Mouse (Mus musculus): Measurements from ENCODE around the gene Tmsb4x. TPM values are rescaled to one million over a fixed set of nuclear protein-coding genes. Genes with fewer than 3 reads are reported as not detected.

The Tmsb4x gene
- polyA plus RNA-seq, 1 experiment from 2014 or later: 5,801 TPM

- no peaks in the 10 kb centered on the region for H3K27me3 ChIP-seq (ENCODE audit: control insufficient read depth, insufficient read depth, low read length)
- no peak for ATAC-seq (ENCODE audit: low FRiP score)
- H3K4me1 ChIP-seq (ENCODE audit: control insufficient read depth, insufficient read depth, low read length): no peaks in the 10 kb centered on the region
- whole genome bisulfite sequencing: 91% methylated on average over 5 of the region's 5 CpGs
- H3K4me2 ChIP-seq: no peak overlapping the region
- H3K9ac ChIP-seq (ENCODE audit: low read length): no peak overlapping the region
- no peak overlapping the region for H3K27ac ChIP-seq (ENCODE audit: low read depth, low read length)
- H3K36me3 ChIP-seq (ENCODE audit: control insufficient read depth, insufficient read depth, low read length): no peaks in the 10 kb centered on the region
- no peaks in the 10 kb centered on the region for H3K9me3 ChIP-seq (ENCODE audit: control insufficient read depth, low read length)
- DNase-seq (ENCODE audit: low spot score, missing footprints): no peak
- H3K4me3 ChIP-seq (ENCODE audit: low read depth, low read length): no peak overlapping the region
Measured at GRCm38 (mm10) chrX:167226570-167226969, 17.5 kb upstream of the Tmsb4x start.

GRCm38 (mm10) chrX:167212707-167213106 lies 3.6 kb upstream of the Tmsb4x start:
- Histone ChIP-seq H3K4me2 (no peak overlapping the region), H3K36me3 (ENCODE audit: control insufficient read depth, insufficient read depth, low read length) (no peaks in the 10 kb centered on the region), H3K27ac (ENCODE audit: low read depth, low read length) (no peak overlapping the region), H3K9ac (ENCODE audit: low read length) (no peak overlapping the region), H3K4me1 (ENCODE audit: control insufficient read depth, insufficient read depth, low read length) (peaks cover 8% of the 10 kb centered on the region; the same call in 1 of the 2 replicates), H3K4me3 (ENCODE audit: low read depth, low read length) (no peak overlapping the region), H3K27me3 (ENCODE audit: control insufficient read depth, insufficient read depth, low read length) (peaks cover 7% of the 10 kb centered on the region), H3K9me3 (ENCODE audit: control insufficient read depth, low read length) (no peaks in the 10 kb centered on the region)
- ATAC-seq (ENCODE audit: low FRiP score): peak; percentile 23; the same call in 1 of the 2 replicates
- DNase-seq (ENCODE audit: low spot score, missing footprints): peak; percentile 86
- WGBS: 21% methylated on average over 8 of the region's 8 CpGs

- DNase-seq (ENCODE audit: low spot score, missing footprints) (no peak), ATAC-seq (ENCODE audit: low FRiP score) (peak; percentile 25; the same call in 1 of the 2 replicates)
- H3K27me3 ChIP-seq (ENCODE audit: control insufficient read depth, insufficient read depth, low read length): peaks cover 7% of the 10 kb centered on the region
- H3K9ac ChIP-seq (ENCODE audit: low read length): no peak overlapping the region
- no peak overlapping the region for H3K4me2 ChIP-seq
- no peak overlapping the region for H3K4me3 ChIP-seq (ENCODE audit: low read depth, low read length)
- 46% methylated on average over 9 of the region's 9 CpGs for WGBS
- H3K27ac ChIP-seq (ENCODE audit: low read depth, low read length): no peak overlapping the region
- no peaks in the 10 kb centered on the region for H3K9me3 ChIP-seq (ENCODE audit: control insufficient read depth, low read length)
- peaks cover 8% of the 10 kb centered on the region; the same call in 1 of the 2 replicates for H3K4me1 ChIP-seq (ENCODE audit: control insufficient read depth, insufficient read depth, low read length)
- no peaks in the 10 kb centered on the region for H3K36me3 ChIP-seq (ENCODE audit: control insufficient read depth, insufficient read depth, low read length)
Measured at GRCm38 (mm10) chrX:167211871-167212555, 2.9 kb upstream of the Tmsb4x start.

GRCm38 (mm10) chrX:167210319-167210728 lies 1.2 kb upstream of the Tmsb4x start:
- no peak overlapping the region for H3K27ac ChIP-seq (ENCODE audit: low read depth, low read length)
- H3K9me3 ChIP-seq (ENCODE audit: control insufficient read depth, low read length): no peaks in the 10 kb centered on the region
- H3K9ac ChIP-seq (ENCODE audit: low read length): no peak overlapping the region
- no peak overlapping the region for H3K4me2 ChIP-seq
- 51% methylated on average over 6 of the region's 6 CpGs for WGBS
- no peak overlapping the region for H3K4me3 ChIP-seq (ENCODE audit: low read depth, low read length)
- H3K4me1 ChIP-seq (ENCODE audit: control insufficient read depth, insufficient read depth, low read length): peaks cover 8% of the 10 kb centered on the region
- peaks cover 7% of the 10 kb centered on the region for H3K27me3 ChIP-seq (ENCODE audit: control insufficient read depth, insufficient read depth, low read length)
- DNase-seq (ENCODE audit: low spot score, missing footprints) (no peak), ATAC-seq (ENCODE audit: low FRiP score) (no peak)
- no peaks in the 10 kb centered on the region for H3K36me3 ChIP-seq (ENCODE audit: control insufficient read depth, insufficient read depth, low read length)

- Histone ChIP-seq H3K4me1 (ENCODE audit: control insufficient read depth, insufficient read depth, low read length) (peaks cover 8% of the 10 kb centered on the region), H3K27me3 (ENCODE audit: control insufficient read depth, insufficient read depth, low read length) (peaks cover 7% of the 10 kb centered on the region), H3K9ac (ENCODE audit: low read length) (peak overlapping the region; percentile 43), H3K27ac (ENCODE audit: low read depth, low read length) (no peak overlapping the region), H3K36me3 (ENCODE audit: control insufficient read depth, insufficient read depth, low read length) (no peaks in the 10 kb centered on the region), H3K4me2 (peak overlapping the region; percentile 42), H3K9me3 (ENCODE audit: control insufficient read depth, low read length) (no peaks in the 10 kb centered on the region), H3K4me3 (ENCODE audit: low read depth, low read length) (peak overlapping the region; percentile 55; the same call in 1 of the 2 replicates)
- DNase-seq (ENCODE audit: low spot score, missing footprints): no peak
- 64% methylated on average over 8 of the region's 8 CpGs for WGBS
- no peak for ATAC-seq (ENCODE audit: low FRiP score)
Measured at GRCm38 (mm10) chrX:167209828-167210227, 713 bp upstream of the Tmsb4x start.

- DNase-seq (ENCODE audit: low spot score, missing footprints) (no peak), ATAC-seq (ENCODE audit: low FRiP score) (no peak)
- 17% methylated on average over 16 of the region's 16 CpGs for WGBS
- peaks cover 7% of the 10 kb centered on the region for H3K27me3 ChIP-seq (ENCODE audit: control insufficient read depth, insufficient read depth, low read length)
- peak overlapping the region; percentile 24; the same call in 1 of the 2 replicates for H3K4me2 ChIP-seq
- H3K4me1 ChIP-seq (ENCODE audit: control insufficient read depth, insufficient read depth, low read length): peaks cover 8% of the 10 kb centered on the region
- peak overlapping the region; percentile 86 for H3K9ac ChIP-seq (ENCODE audit: low read length)
- peak overlapping the region; percentile 84 for H3K27ac ChIP-seq (ENCODE audit: low read depth, low read length)
- H3K36me3 ChIP-seq (ENCODE audit: control insufficient read depth, insufficient read depth, low read length): no peaks in the 10 kb centered on the region
- H3K4me3 ChIP-seq (ENCODE audit: low read depth, low read length): peak overlapping the region; percentile 55
- no peaks in the 10 kb centered on the region for H3K9me3 ChIP-seq (ENCODE audit: control insufficient read depth, low read length)
Measured at GRCm38 (mm10) chrX:167208506-167208820, 652 bp downstream of the Tmsb4x start.

GRCm38 (mm10) chrX:167207741-167208505 lies 1.2 kb downstream of the Tmsb4x start:
- peak overlapping the region; percentile 86 for H3K9ac ChIP-seq (ENCODE audit: low read length)
- no peaks in the 10 kb centered on the region for H3K36me3 ChIP-seq (ENCODE audit: control insufficient read depth, insufficient read depth, low read length)
- 25% methylated on average over 25 of the region's 25 CpGs for WGBS
- DNase-seq (ENCODE audit: low spot score, missing footprints): peak; percentile 92
- no peaks in the 10 kb centered on the region for H3K9me3 ChIP-seq (ENCODE audit: control insufficient read depth, low read length)
- H3K27ac ChIP-seq (ENCODE audit: low read depth, low read length): peak overlapping the region; percentile 84
- peaks cover 8% of the 10 kb centered on the region for H3K4me1 ChIP-seq (ENCODE audit: control insufficient read depth, insufficient read depth, low read length)
- H3K27me3 ChIP-seq (ENCODE audit: control insufficient read depth, insufficient read depth, low read length): peaks cover 7% of the 10 kb centered on the region
- H3K4me3 ChIP-seq (ENCODE audit: low read depth, low read length): peak overlapping the region; percentile 55
- peak overlapping the region; percentile 49 for H3K4me2 ChIP-seq
- ATAC-seq (ENCODE audit: low FRiP score): no peak

- DNase-seq (ENCODE audit: low spot score, missing footprints): peak; percentile 82
Measured at GRCm38 (mm10) chrX:167205813-167206520, 3.1 kb downstream of the Tmsb4x start.

More at GRCm38 (mm10) chrX:167205813-167206520, 3.1 kb downstream of the Tmsb4x start:
- H3K27ac ChIP-seq (ENCODE audit: low read depth, low read length): no peak overlapping the region
- peak overlapping the region; percentile 49; the same call in 1 of the 2 replicates for H3K4me2 ChIP-seq
- H3K27me3 ChIP-seq (ENCODE audit: control insufficient read depth, insufficient read depth, low read length): peaks cover 8% of the 10 kb centered on the region
- no peak overlapping the region for H3K9ac ChIP-seq (ENCODE audit: low read length)
- 71% methylated on average over 8 of the region's 8 CpGs for WGBS
- no peaks in the 10 kb centered on the region for H3K9me3 ChIP-seq (ENCODE audit: control insufficient read depth, low read length)
- H3K4me3 ChIP-seq (ENCODE audit: low read depth, low read length): no peak overlapping the region
- peak; percentile 61 for ATAC-seq (ENCODE audit: low FRiP score)
- H3K4me1 ChIP-seq (ENCODE audit: control insufficient read depth, insufficient read depth, low read length): peaks cover 4% of the 10 kb centered on the region
- no peaks in the 10 kb centered on the region for H3K36me3 ChIP-seq (ENCODE audit: control insufficient read depth, insufficient read depth, low read length)
